Mouse (Mus musculus): Measurements from ENCODE around the gene Hmgb1. TPM values are rescaled to one million over a fixed set of nuclear protein-coding genes. Genes with fewer than 3 reads are reported as not detected.

Hmgb1 gene
- polyA plus RNA-seq (2014; fragmentation: Illumina TruSeq; extraction: RNeasy Lipid Tissue Mini Kit (QIAGEN cat#74804); ENCODE audit: low read depth, low replicate concordance) = 225 TPM

DNA sequence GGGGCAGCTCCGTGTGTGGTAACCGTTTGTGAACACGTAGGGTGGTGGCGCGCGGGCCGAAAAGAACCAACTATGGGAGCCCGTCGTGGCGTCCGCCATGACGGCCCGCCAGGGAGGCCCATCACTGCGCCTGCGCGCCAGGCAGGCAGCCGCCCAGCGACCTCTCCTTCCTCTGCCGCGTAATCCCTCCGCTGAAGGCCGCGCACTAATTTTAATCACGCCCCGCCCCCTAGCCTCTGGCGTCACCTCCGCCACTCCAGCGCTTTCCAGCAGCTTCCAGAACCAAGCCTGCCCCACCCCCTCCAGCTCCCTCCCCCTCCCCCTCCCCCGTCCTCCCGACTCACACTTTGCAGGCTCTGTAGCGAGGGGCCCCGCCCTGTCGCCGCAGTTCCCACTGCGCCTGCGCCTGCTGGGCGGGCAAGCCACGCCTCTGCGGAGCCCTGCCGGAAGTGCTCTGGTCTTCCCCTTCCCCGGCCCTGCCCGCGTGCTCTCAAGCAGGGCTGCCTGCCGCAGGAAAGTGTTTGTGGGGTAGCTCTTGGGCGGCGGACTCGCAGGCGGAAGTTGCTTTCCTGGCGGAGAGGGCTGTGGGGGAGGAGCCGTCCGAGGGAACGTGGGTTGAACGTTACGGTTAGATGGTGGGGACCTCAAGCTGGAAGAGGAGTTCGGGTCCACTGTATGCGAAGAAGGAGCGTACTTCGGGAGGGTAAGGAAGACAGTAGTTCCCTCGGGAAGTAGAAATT lies at the start of gene Hmgb1, which contains the start of gene Uspl1:
Hmgb1 (minus strand) TSS at position 386 of the 740 bp plus-strand sequence.
Uspl1 (plus strand) TSS at position 247 of the 740 bp plus-strand sequence.

Other genes starting within 250 kb of the Hmgb1 start
- 6.2 TPM for gene Gm42791, start 189.3 kb downstream of the Hmgb1 start, polyA plus RNA-seq (2014; fragmentation: Illumina TruSeq; extraction: RNeasy Lipid Tissue Mini Kit (QIAGEN cat#74804); ENCODE audit: low read depth, low replicate concordance)
- 51.2 TPM for gene Uspl1, start 139 bp downstream of the Hmgb1 start, polyA plus RNA-seq (2014; fragmentation: Illumina TruSeq; extraction: RNeasy Lipid Tissue Mini Kit (QIAGEN cat#74804); ENCODE audit: low read depth, low replicate concordance)
- gene Alox5ap, start 80.3 kb upstream of the Hmgb1 start, polyA plus RNA-seq (2014; fragmentation: Illumina TruSeq; extraction: RNeasy Lipid Tissue Mini Kit (QIAGEN cat#74804); ENCODE audit: low read depth, low replicate concordance) = 0.98 TPM
- 1.0 TPM for gene Medag, start 227.3 kb upstream of the Hmgb1 start, polyA plus RNA-seq (2014; fragmentation: Illumina TruSeq; extraction: RNeasy Lipid Tissue Mini Kit (QIAGEN cat#74804); ENCODE audit: low read depth, low replicate concordance)